Mouse (Mus musculus) heart, adult 2 months (tissue): ENCODE data around the gene Cdkl3.
A peak's percentile ranks its signal among the peaks of the same experiment; 100 is the strongest.

Experiments used
- CTCF ChIP-seq: fragments of 200-600 bp; IDR thresholded peaks from 2 replicates; pipeline ENCODE4 v1.8.1; 2022; ENCODE audit warnings: antibody characterized with exemption, mild to moderate bottlenecking, moderate library complexity
- POLR2A ChIP-seq: fragments of 200-500 bp; IDR thresholded peaks from 2 replicates; pipeline ENCODE4 v1.6.1; 2011; ENCODE audit warnings: mild to moderate bottlenecking, low read depth, low read length, control low read depth; ENCODE audit not compliant: insufficient read depth

DNA sequence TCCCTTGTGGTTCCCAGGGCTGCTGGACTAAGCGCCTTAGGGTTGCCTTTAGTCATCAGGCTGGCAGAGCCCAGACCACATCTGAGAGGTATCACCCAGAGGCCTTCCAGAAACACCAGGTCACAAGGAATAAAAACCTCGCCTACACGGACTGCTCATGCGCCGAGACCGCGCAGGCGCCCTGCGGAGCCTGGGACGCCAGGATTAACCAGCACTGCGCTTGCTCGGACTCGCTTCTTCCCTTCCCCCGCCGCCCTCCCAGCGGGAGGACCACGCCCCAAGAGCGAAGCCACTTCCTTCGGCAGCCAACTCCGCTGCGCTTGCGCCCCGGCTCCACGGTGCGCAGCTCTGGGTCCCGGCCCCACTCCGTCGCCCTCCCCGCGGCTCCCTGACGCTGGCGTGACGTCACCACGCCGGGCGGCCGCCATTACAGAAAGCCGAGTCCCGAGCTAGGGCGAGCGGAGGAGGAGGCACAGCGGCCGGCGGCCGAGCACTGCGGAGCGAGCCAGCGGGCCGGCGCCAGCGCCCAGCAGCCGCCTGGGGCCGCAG is 94.5 kb downstream of the Cdkl3 start, which contains the start of gene Ppp2ca:
- TF ChIP-seq CTCF = no peak
- peak; percentile 87 for TF ChIP-seq POLR2A
